Mouse (Mus musculus) ES-E14 (cell line): Measurements from ENCODE around the gene Tbc1d16.

Experiments
- HCFC1 ChIP-seq: IDR thresholded peaks from 2 replicates; pipeline ENCODE4 v1.6.1; 2012; ENCODE audit warnings: low read length, inconsistent platforms, borderline replicate concordance; ENCODE audit not compliant: insufficient read depth
- MAFK ChIP-seq: IDR thresholded peaks from 2 replicates; pipeline ENCODE4 v1.6.1; 2014; ENCODE audit warnings: mild to moderate bottlenecking, low read depth, low read length, inconsistent platforms; ENCODE audit not compliant: insufficient read depth
- ZC3H11A ChIP-seq: IDR thresholded peaks from 2 replicates; pipeline ENCODE4 v1.6.1; 2012; ENCODE audit warnings: low read depth, mild to moderate bottlenecking, inconsistent platforms, low read length, borderline replicate concordance
- ZNF384 ChIP-seq: IDR thresholded peaks from 2 replicates; pipeline ENCODE4 v1.6.1; 2012; ENCODE audit warnings: low read depth, low read length, inconsistent platforms

DNA sequence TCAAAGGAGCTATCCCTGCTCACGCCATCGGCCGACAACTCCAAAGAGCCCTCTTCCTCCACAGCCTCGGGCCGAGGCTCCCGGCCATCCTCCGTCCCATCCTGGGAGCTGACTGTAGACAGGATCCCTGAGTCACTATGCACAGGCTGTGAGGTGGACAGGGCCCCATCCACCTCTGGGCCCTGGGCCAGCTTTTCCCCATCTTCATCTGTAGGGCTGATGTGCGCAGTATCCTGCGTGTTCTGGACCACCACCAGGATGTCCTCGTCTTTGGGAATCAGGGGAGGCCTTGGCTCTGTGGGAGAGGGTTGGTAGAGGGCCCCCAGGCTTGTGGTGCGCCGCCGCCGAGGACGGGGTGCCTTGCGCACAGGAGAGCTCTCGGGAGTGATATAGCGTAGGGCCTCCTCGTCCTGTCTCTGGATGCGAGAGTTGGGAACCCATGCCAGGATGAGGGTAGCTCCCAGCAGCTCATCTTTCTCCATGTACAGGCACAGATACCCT lies 19.4 kb downstream of the Tbc1d16 start:
- no peak for TF ChIP-seq ZNF384
- no peak for TF ChIP-seq HCFC1
- TF ChIP-seq ZC3H11A: no peak
- no peak for TF ChIP-seq MAFK
